Mouse (Mus musculus) stomach, postnatal 0 days (tissue): ENCODE data around the gene Ccdc157. TPM values are rescaled to one million over a fixed set of nuclear protein-coding genes. Genes with fewer than 3 reads are reported as not detected.
"Not testable (repeated sequence)": the region's sequence is repeated elsewhere in the genome, so short reads cannot be mapped to it uniquely, and the experiment has no call there.

ENCODE experiments used
- ATAC-seq: fragments of 200-750 bp; cut with Nextera tagmentation; 2 replicates; pipeline ENCODE4 v1.8.0; 2017; ENCODE audit not compliant: low FRiP score, low TSS enrichment
- DNase-seq: peaks from one replicate; pipeline ENCODE4 v3.0.0-alpha.2; 2016; ENCODE audit warnings: low spot score
- H3K27ac ChIP-seq: fragments of 300-500 bp; sonication (generic); replicated peaks from 2 replicates; pipeline ENCODE4 v1.5.1; 2014; ENCODE audit warnings: mild to moderate bottlenecking, control low read depth
- H3K27me3 ChIP-seq: fragments of 300-500 bp; sonication (generic); 2 replicates; pipeline ENCODE4 v1.6.1; 2014; ENCODE audit warnings: low read length; ENCODE audit not compliant: control insufficient read depth, insufficient read depth
- H3K36me3 ChIP-seq: fragments of 300-500 bp; sonication (generic); 2 replicates; pipeline ENCODE4 v1.6.1; 2014; ENCODE audit warnings: low read length, mixed read lengths; ENCODE audit not compliant: control insufficient read depth, insufficient read depth
- H3K4me1 ChIP-seq: fragments of 300-500 bp; sonication (generic); replicated peaks from 2 replicates; pipeline ENCODE4 v1.6.1; 2014; ENCODE audit warnings: antibody characterized with exemption; ENCODE audit not compliant: control insufficient read depth, insufficient read depth
- H3K4me2 ChIP-seq: fragments of 300-500 bp; sonication (generic); replicated peaks from 2 replicates; pipeline ENCODE4 v1.6.1; 2014; ENCODE audit warnings: low read depth, mild to moderate bottlenecking, control low read depth, moderate library complexity
- H3K4me3 ChIP-seq: fragments of 300-500 bp; sonication (generic); 2 replicates; pipeline ENCODE4 v1.5.1; 2014; ENCODE audit warnings: low read depth, low read length, control low read depth
- H3K9ac ChIP-seq: fragments of 300-500 bp; sonication (generic); 2 replicates; pipeline ENCODE4 v1.6.1; 2014; ENCODE audit warnings: mild to moderate bottlenecking, low read length, control low read depth, mixed read lengths
- H3K9me3 ChIP-seq: fragments of 300-500 bp; sonication (generic); 2 replicates; pipeline ENCODE4 v1.6.1; 2016; ENCODE audit warnings: low read length; ENCODE audit not compliant: control insufficient read depth
- CTCF ChIP-seq: IDR thresholded peaks from 2 replicates; pipeline ENCODE4 v1.5.1; 2016; ENCODE audit warnings: antibody characterized with exemption, low read depth, mild to moderate bottlenecking, moderate library complexity
- EP300 ChIP-seq: optimal IDR thresholded peaks from 2 replicates; pipeline ENCODE3; 2016; ENCODE audit warnings: antibody characterized with exemption
- WGBS: fragments of 180-500 bp; shearing (Covaris S2); extraction: QIAGEN DNeasy Blood & Tissue Kit; methylation state at CpG from one replicate; pipeline ENCODE4 v1.1.7; 2014; 5-methylcytosine and 5-hydroxymethylcytosine counted together
- polyA plus RNA-seq: library from polyadenylated mRNA; unstranded; fragments of >200 nt; fragmentation: Nextera tagmentation; extraction: Ambion mirVana; gene quantifications from 2 replicates; pipeline ENCODE4 v1.2.1, GENCODE M21; 2015

Ccdc157 gene
- polyA plus RNA-seq, 1 experiment from 2014 or later: 2.2 TPM

DNA sequence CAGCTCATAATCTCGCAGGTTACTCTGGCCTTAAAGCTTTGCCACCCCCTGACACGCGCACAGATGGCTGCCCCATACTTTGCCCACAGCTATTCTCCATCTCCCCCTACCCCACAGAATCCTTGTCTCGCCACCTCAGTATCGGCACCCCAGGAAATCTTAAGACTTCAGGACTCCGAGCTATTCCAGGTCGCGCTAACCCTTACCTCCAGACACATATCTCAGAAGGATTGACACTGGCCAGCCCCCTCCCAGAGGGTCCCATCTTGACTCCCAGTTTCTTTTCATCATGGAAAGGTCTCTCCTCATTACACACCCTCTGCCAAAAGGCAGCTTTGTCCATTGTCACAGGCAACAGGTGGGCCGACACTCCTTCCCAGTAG lies 27.2 kb upstream of the Ccdc157 start:
- Histone ChIP-seq H3K27ac (peak overlapping the region; percentile 85), H3K9ac (peak overlapping the region; percentile 96), H3K9me3 (no peaks in the 10 kb centered on the region), H3K4me2 (peak overlapping the region; percentile 84), H3K4me3 (peak overlapping the region; percentile 94), H3K36me3 (no peaks in the 10 kb centered on the region), H3K4me1 (peaks cover 16% of the 10 kb centered on the region), H3K27me3 (no peaks in the 10 kb centered on the region)
- WGBS: 11% methylated on average over 9 of the region's 9 CpGs
- no peak for TF ChIP-seq EP300
- TF ChIP-seq CTCF: no peak
- ATAC-seq (no peak), DNase-seq (no peak)

DNA sequence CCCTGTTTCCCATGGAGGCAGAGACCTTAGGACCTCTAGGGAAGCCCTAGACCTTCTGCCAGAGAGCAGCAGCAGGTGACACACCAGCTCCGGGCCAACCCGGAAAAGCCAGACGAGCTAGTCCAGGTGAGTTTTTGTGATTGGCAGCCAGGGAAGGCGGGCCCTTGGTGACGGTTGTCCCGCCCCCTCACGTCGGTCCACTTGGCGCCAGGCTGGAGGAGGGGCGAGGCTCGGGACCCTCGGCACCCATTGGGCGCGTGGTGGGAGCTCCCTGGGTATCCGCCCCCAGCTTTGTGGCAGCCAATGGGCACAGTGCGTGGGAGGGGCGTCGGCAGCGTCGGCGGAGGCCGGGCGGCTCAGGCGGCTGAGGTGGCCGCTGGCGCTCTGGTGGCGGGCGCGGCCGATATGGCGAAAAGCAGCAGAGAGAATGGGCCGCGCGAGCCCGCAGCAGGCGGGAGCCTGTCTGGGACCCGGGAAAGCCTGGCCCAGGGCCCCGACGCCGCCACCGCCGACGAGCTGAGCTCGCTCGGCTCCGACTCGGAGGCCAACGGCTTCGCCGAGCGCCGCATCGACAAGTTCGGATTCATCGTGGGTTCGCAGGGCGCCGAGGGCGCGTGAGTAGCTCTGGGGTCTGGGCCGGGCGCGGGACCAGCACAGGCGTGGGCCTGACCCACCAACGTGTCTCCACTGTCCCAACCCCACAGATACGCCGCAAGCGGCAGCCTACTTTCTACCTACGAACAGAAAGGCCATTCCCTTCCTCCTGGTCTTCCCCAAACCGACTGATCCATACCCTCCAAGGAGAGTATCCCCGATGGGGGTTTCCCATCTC lies 26.6 kb upstream of the Ccdc157 start, which contains the start of gene Tbc1d10a:
TSS of gene Tbc1d10a (plus strand) at position 304 of the 832 bp plus-strand sequence.
- Histone ChIP-seq H3K9me3 (no peaks in the 10 kb centered on the region), H3K9ac (peak within 1 kb of the TSS; percentile 96), H3K4me2 (peak within 1 kb of the TSS; percentile 84), H3K4me3 (peak within 1 kb of the TSS; percentile 94), H3K36me3 (no peaks in the 10 kb centered on the region), H3K27ac (peak within 1 kb of the TSS; percentile 85), H3K4me1 (peaks cover 14% of the 10 kb centered on the region), H3K27me3 (no peaks in the 10 kb centered on the region)
- under 1% methylated on average over 67 of the region's 71 CpGs for WGBS
- ATAC-seq: peak; percentile 99
- no peak for TF ChIP-seq CTCF
- peak; percentile 99 for DNase-seq

DNA sequence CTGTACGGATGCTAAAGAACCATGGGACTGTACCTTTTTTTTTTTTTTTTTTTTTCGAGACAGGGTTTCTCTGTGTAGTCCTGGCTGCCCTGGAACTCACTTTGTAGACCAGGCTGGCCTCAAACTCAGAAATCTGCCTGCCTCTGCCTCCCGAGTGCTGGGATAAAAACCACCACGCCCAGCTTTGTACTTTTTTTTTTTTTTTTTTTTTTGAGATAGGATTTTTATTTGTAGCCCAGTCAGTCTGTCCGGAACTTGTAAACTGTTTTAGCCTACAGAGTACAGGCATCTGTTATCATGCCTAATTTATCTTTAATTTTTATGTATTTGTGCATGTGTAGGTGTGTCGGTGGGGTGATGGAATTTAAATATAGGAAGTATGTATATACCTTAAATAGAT lies 25.4 kb upstream of the Ccdc157 start:
- H3K4me2 ChIP-seq, H3K4me3 ChIP-seq, H3K9me3 ChIP-seq, H3K9ac ChIP-seq, H3K36me3 ChIP-seq, H3K27me3 ChIP-seq, H3K4me1 ChIP-seq, H3K27ac ChIP-seq, ATAC-seq, DNase-seq: not testable (repeated sequence)
- 88% methylated on average over 6 of the region's 6 CpGs for WGBS

DNA sequence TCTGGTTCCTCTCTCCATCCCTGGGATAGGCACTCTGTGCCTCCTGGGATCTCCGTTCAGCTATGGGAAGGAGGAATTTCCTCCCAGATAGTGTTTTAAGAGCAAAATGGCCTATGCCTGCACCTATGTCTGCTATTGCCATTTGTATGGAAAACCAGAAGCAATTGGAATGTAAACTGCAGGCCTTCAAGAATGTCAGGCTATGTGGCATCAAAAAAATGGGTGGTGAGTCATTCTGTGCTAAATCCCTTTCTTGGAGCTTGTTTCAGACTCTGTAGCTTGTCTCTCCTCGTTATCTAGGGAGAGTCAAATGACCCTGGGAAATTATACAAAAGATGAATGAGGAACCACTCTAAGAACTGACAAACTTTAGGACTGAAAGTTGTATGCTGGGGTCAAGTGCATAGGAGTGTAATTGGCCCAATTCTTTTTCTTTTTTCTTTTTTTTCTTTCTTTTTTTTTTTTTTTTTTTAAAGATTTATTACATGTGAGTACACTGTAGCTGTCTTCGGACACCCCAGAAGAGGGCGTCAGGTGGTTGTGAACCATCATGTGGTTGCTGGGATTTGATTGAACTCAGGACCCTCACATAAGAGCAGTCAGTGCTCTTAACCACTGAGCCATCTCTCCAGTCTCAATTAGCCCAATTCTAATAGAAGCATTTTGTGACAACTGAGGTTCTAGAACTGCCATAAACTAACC lies 24.3 kb upstream of the Ccdc157 start:
- TF ChIP-seq EP300 (no peak), CTCF (peak; percentile 30; the same call in 1 of the 2 replicates)
- 42% methylated on average over 4 of the region's 4 CpGs for WGBS
- Histone ChIP-seq H3K4me3 (no peak overlapping the region), H3K27ac (peak overlapping the region; percentile 46), H3K4me2 (no peak overlapping the region), H3K4me1 (peaks cover 7% of the 10 kb centered on the region), H3K36me3 (peaks cover 6% of the 10 kb centered on the region; the same call in 1 of the 2 replicates), H3K27me3 (no peaks in the 10 kb centered on the region), H3K9ac (no peak overlapping the region), H3K9me3 (no peaks in the 10 kb centered on the region)
- DNase-seq: no peak
- ATAC-seq: no peak

DNA sequence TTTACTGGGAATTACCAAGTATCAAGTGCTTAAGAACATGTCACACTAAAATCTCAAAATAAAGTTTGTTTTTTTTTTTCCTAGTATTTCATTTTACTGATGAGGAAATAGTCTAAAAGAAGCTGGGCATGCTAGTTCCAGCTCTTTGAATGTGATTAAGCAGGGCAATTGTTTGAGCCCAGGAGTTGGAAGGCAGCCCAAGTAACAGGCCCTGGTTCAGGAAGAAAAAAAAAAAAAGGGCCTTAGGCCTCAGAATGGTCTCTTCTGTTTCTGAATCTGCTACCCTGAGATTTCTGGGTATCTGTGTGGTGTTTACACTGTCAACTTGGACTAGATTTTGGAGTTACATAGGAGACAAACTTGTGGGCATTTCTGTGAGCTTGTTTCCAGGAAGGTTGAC lies 23.4 kb upstream of the Ccdc157 start:
- peak overlapping the region; percentile 46 for H3K27ac ChIP-seq
- no peaks in the 10 kb centered on the region for H3K27me3 ChIP-seq
- H3K9ac ChIP-seq: no peak overlapping the region
- peaks cover 12% of the 10 kb centered on the region for H3K36me3 ChIP-seq
- H3K4me2 ChIP-seq: no peak overlapping the region
- H3K9me3 ChIP-seq: no peaks in the 10 kb centered on the region
- H3K4me1 ChIP-seq: peaks cover 7% of the 10 kb centered on the region
- peak; percentile 62 for DNase-seq
- no peak overlapping the region for H3K4me3 ChIP-seq
- peak; percentile 51 for TF ChIP-seq EP300
- no peak for TF ChIP-seq CTCF
- no peak for ATAC-seq

DNA sequence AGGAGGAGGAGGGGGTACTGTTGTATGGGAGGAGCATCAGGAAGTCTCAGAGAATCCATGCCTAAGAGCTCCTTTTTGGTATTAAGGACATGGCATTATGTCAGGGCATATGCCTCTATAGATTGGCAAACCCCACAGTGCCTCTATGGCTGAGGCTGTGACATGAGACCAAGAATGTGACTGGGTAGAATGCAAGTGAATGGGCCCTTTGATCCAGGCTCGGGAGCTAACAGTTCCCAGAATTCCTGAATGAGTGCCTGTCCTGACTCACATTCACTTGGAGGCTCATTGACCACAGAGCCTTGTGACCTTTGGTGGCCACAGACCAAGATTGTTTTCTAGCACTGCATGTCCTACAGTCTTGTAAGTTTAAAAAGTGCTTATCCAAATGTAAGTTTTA lies 22.0 kb upstream of the Ccdc157 start:
- no peak overlapping the region for H3K27ac ChIP-seq
- no peaks in the 10 kb centered on the region; the same call in 1 of the 2 replicates for H3K4me1 ChIP-seq
- H3K9me3 ChIP-seq: no peaks in the 10 kb centered on the region
- no peak overlapping the region for H3K9ac ChIP-seq
- ATAC-seq (no peak), DNase-seq (no peak)
- no peak overlapping the region for H3K4me3 ChIP-seq
- peaks cover 26% of the 10 kb centered on the region for H3K36me3 ChIP-seq
- TF ChIP-seq CTCF (no peak), EP300 (no peak)
- no peaks in the 10 kb centered on the region for H3K27me3 ChIP-seq
- H3K4me2 ChIP-seq: no peak overlapping the region
- 30% methylated on average over 1 of the region's 1 CpGs for WGBS
